Mouse (Mus musculus) small intestine, adult 2 months (tissue): ENCODE measurements at regions not wholly inside any gene's neighbourhood (a gene's known extent, or its start where the extent isn't known, plus 50 kb on each side); places are given as distances from the start of the nearest gene placed in this dataset.
A peak's percentile ranks its signal among the peaks of the same experiment; 100 is the strongest.

ENCODE experiments used
- H3K27ac ChIP-seq: fragments of 200-500 bp; 2 replicates; pipeline ENCODE4 v1.5.1; 2012; ENCODE audit warnings: low read depth, low read length, control low read depth, inconsistent platforms; ENCODE audit not compliant: insufficient read depth
- H3K27me3 ChIP-seq: fragments of 200-500 bp; 2 replicates; pipeline ENCODE4 v1.6.1; 2012; ENCODE audit warnings: mild to moderate bottlenecking, moderate library complexity, low read length, inconsistent platforms; ENCODE audit not compliant: control insufficient read depth, insufficient read depth
- H3K36me3 ChIP-seq: fragments of 200-500 bp; 2 replicates; pipeline ENCODE4 v1.6.1; 2012; ENCODE audit warnings: mild to moderate bottlenecking, low read length, control low read depth, inconsistent platforms; ENCODE audit not compliant: control insufficient read depth, insufficient read depth
- H3K4me1 ChIP-seq: fragments of 200-500 bp; 2 replicates; pipeline ENCODE4 v1.6.1; 2012; ENCODE audit warnings: low read length, inconsistent platforms, mixed read lengths; ENCODE audit not compliant: control insufficient read depth, insufficient read depth, insufficient read length
- H3K4me3 ChIP-seq: fragments of 200-500 bp; 2 replicates; pipeline ENCODE4 v1.5.1; 2012; ENCODE audit warnings: low read depth, mild to moderate bottlenecking, control low read depth, inconsistent platforms, low read length, moderate library complexity
- CTCF ChIP-seq: fragments of 200-500 bp; IDR thresholded peaks from 2 replicates; pipeline ENCODE4 v1.5.1; 2012; ENCODE audit warnings: low read depth, mild to moderate bottlenecking, control low read depth, inconsistent platforms, low read length, moderate library complexity, mixed read lengths; ENCODE audit not compliant: insufficient replicate concordance, insufficient read length; ENCODE audit errors: extremely low read depth
- POLR2A ChIP-seq: fragments of 200-500 bp; IDR thresholded peaks from 2 replicates; pipeline ENCODE4 v1.6.1; 2012; ENCODE audit warnings: low read depth, mild to moderate bottlenecking, control low read depth, inconsistent platforms, low read length, moderate library complexity
- WGBS: fragments of 180-500 bp; shearing (Covaris S2); methylation state at CpG from one replicate; pipeline ENCODE4 v1.1.7; 2018; 5-methylcytosine and 5-hydroxymethylcytosine counted together

GRCm38 (mm10) chr4:55749949-55750600 lies 217.8 kb upstream of the Klf4 start:
- no peaks in the 10 kb centered on the region for H3K4me1 ChIP-seq
- no peak overlapping the region for H3K27ac ChIP-seq
- H3K27me3 ChIP-seq = no peaks in the 10 kb centered on the region
- no peak for TF ChIP-seq CTCF
- TF ChIP-seq POLR2A = no peak
- WGBS = 64% methylated on average over 20 of the region's 20 CpGs
- no peak overlapping the region for H3K4me3 ChIP-seq
- no peaks in the 10 kb centered on the region for H3K36me3 ChIP-seq

GRCm38 (mm10) chr4:55741355-55741754 lies 209.1 kb upstream of the Klf4 start:
- H3K27ac ChIP-seq = no peak overlapping the region
- TF ChIP-seq POLR2A (no peak), CTCF (no peak)

GRCm38 (mm10) chr4:55740062-55740461 lies 207.8 kb upstream of the Klf4 start:
- no peak overlapping the region for H3K27ac ChIP-seq
- H3K27me3 ChIP-seq = no peaks in the 10 kb centered on the region
- TF ChIP-seq POLR2A = no peak
- TF ChIP-seq CTCF = no peak
- no peaks in the 10 kb centered on the region for H3K36me3 ChIP-seq
- no peak overlapping the region for H3K4me3 ChIP-seq
- no peaks in the 10 kb centered on the region for H3K4me1 ChIP-seq
- WGBS = 90% methylated on average over 15 of the region's 15 CpGs

More at GRCm38 (mm10) chr4:55741355-55741754, 209.1 kb upstream of the Klf4 start:
- H3K27me3 ChIP-seq = no peaks in the 10 kb centered on the region
- H3K36me3 ChIP-seq = no peaks in the 10 kb centered on the region
- H3K4me1 ChIP-seq = no peaks in the 10 kb centered on the region
- H3K4me3 ChIP-seq = no peak overlapping the region
- WGBS = 86% methylated on average over 8 of the region's 8 CpGs

- no peak for TF ChIP-seq CTCF
- TF ChIP-seq POLR2A = no peak
- H3K36me3 ChIP-seq = no peaks in the 10 kb centered on the region
- no peaks in the 10 kb centered on the region for H3K27me3 ChIP-seq
- no peak overlapping the region for H3K4me3 ChIP-seq
- H3K27ac ChIP-seq = no peak overlapping the region
- H3K4me1 ChIP-seq = peaks cover under 1% of the 10 kb centered on the region; the same call in 1 of the 2 replicates
- 87% methylated on average over 1 of the region's 1 CpGs for WGBS
Observed at GRCm38 (mm10) chr4:55738714-55739113, 206.4 kb upstream of the Klf4 start.

GRCm38 (mm10) chr4:55735453-55735852 lies 203.2 kb upstream of the Klf4 start:
- Histone ChIP-seq H3K4me1 (peaks cover 9% of the 10 kb centered on the region; the same call in 1 of the 2 replicates), H3K27me3 (no peaks in the 10 kb centered on the region), H3K4me3 (no peak overlapping the region), H3K27ac (no peak overlapping the region), H3K36me3 (no peaks in the 10 kb centered on the region)
- TF ChIP-seq POLR2A (no peak), CTCF (no peak)
- 58% methylated on average over 3 of the region's 3 CpGs for WGBS

GRCm38 (mm10) chr4:55734331-55734730 lies 202.1 kb upstream of the Klf4 start:
- no peak overlapping the region for H3K4me3 ChIP-seq
- 97% methylated on average over 1 of the region's 1 CpGs for WGBS

GRCm38 (mm10) chr4:55733223-55733622 lies 201.0 kb upstream of the Klf4 start:
- H3K27ac ChIP-seq = peak overlapping the region; percentile 54
- no peaks in the 10 kb centered on the region for H3K27me3 ChIP-seq
- H3K4me3 ChIP-seq = no peak overlapping the region
- no peaks in the 10 kb centered on the region for H3K36me3 ChIP-seq
- TF ChIP-seq CTCF (no peak), POLR2A (no peak)
- peaks cover 9% of the 10 kb centered on the region; the same call in 1 of the 2 replicates for H3K4me1 ChIP-seq
- WGBS = 61% methylated on average over 4 of the region's 4 CpGs

More at GRCm38 (mm10) chr4:55734331-55734730, 202.1 kb upstream of the Klf4 start:
- no peaks in the 10 kb centered on the region for H3K27me3 ChIP-seq
- H3K4me1 ChIP-seq = peaks cover 9% of the 10 kb centered on the region; the same call in 1 of the 2 replicates
- no peak overlapping the region for H3K27ac ChIP-seq
- no peaks in the 10 kb centered on the region for H3K36me3 ChIP-seq
- TF ChIP-seq CTCF (no peak), POLR2A (no peak)
